Mouse (Mus musculus) ES-E14 (cell line): ENCODE data around the gene Cmah.

ENCODE experiments used
- CHD2 ChIP-seq: IDR thresholded peaks from 2 replicates; pipeline ENCODE4 v1.6.1; 2014; ENCODE audit warnings: mild to moderate bottlenecking, low read depth, low read length, inconsistent platforms
- HCFC1 ChIP-seq: IDR thresholded peaks from 2 replicates; pipeline ENCODE4 v1.6.1; 2012; ENCODE audit warnings: low read length, inconsistent platforms, borderline replicate concordance; ENCODE audit not compliant: insufficient read depth
- MAFK ChIP-seq: IDR thresholded peaks from 2 replicates; pipeline ENCODE4 v1.6.1; 2014; ENCODE audit warnings: mild to moderate bottlenecking, low read depth, low read length, inconsistent platforms; ENCODE audit not compliant: insufficient read depth
- ZNF384 ChIP-seq: IDR thresholded peaks from 2 replicates; pipeline ENCODE4 v1.6.1; 2012; ENCODE audit warnings: low read depth, low read length, inconsistent platforms

DNA sequence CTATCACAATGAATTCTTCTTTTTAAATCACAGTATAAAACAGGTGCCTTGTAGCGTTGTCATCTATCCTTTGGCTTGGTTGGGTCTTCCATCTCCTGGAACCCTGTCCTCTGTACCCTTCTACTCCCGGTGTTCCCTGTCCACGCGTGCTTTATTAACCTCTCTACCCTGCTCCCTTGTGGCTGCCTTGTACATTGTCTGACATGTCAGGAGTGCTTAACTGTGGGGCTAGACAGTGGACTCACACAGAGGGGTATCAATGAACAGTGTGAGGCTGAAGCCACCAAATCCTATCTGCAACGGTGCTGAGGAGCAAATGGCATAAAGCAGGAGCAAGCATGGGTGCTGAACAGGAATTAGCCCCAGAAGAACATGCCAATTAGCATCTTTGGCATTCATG is 133.3 kb downstream of the Cmah start:
- no peak for TF ChIP-seq MAFK
- TF ChIP-seq ZNF384: no peak
- TF ChIP-seq HCFC1: no peak
- no peak for TF ChIP-seq CHD2
